In the genomic region with DNA sequence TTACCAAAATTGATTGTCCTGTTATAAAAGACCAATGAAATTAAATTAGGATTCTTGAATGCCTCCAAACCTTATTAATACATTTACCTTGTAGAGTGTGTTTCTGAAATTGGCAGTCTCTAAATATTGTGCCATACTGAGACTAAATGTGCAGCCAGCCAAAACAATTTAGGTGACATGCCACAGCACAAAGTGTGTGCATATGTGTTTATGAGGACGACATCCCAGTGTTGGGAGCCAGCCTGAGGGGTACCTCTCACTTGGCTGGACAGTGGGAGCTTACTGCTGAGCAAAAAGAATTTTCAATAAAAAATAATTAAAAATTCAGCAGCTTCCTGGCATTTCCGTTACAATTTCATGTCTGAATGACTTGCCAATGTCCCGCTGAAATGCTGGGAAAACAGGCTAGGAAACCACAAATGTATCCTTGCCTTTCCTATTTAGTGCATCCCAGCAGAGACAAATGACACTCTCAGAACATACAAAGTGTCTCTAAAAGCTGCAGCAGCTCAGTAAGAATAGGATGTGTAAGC, we compare ENCODE assay signal across 26 mouse cellular contexts. TPM values are rescaled to one million over a fixed set of nuclear protein-coding genes. Genes with fewer than 3 reads are reported as not detected.
DNase-seq lines count a peak whose midpoint lies in the region; ATAC-seq and TF ChIP-seq lines count a peak whose summit lies in the region.
"Had no signal": no experiment of that assay in that cellular context is flagged by ENCODE, and none has a peak within 500 bp of the region (broad histone marks: within the 10 kb centered on the region; RNA-seq: fewer than 3 reads in every experiment).

No protein-coding gene starts in this region.

- 72% methylated on average over 3 of the region's 3 CpGs for WGBS in midbrain, postnatal 0 days
- WGBS in midbrain, embryonic 13.5 days: 83% methylated on average over 3 of the region's 3 CpGs
- WGBS in intestine, embryonic 16.5 days: 88% methylated on average over 3 of the region's 3 CpGs

- H3K4me1 ChIP-seq in midbrain, postnatal 0 days (ENCODE audit: insufficient read depth, low read length): no peaks in the 10 kb centered on the region
- 0 out of 2 replicates have a peak, but pooled peaks cover 4% of the 10 kb centered on the region for H3K4me1 ChIP-seq in midbrain, embryonic 13.5 days (replicated peaks)
- H3K4me1 ChIP-seq in intestine, embryonic 16.5 days (ENCODE audit: control insufficient read depth, insufficient read depth, low read length): no peaks in the 10 kb centered on the region
- H3K4me1 ChIP-seq: embryonic facial prominence, embryonic 15.5 days; midbrain, embryonic 15.5 days had no signal

- H3K4me2 ChIP-seq in midbrain, postnatal 0 days (ENCODE audit: low read depth, low read length, poor library complexity, severe bottlenecking): no peak overlapping the region
- H3K4me2 ChIP-seq in midbrain, embryonic 13.5 days (replicated peaks): no peak overlapping the region
- no peak overlapping the region for H3K4me2 ChIP-seq in intestine, embryonic 16.5 days (ENCODE audit: low read depth, low read length)
- H3K4me2 ChIP-seq: embryonic facial prominence, embryonic 15.5 days; liver, embryonic 13.5 days; lung, embryonic 14.5 days; midbrain, embryonic 15.5 days had no signal

- no peaks in the 10 kb centered on the region for H3K27me3 ChIP-seq in midbrain, postnatal 0 days (ENCODE audit: insufficient read depth, low read length)
- no peaks in the 10 kb centered on the region for H3K27me3 ChIP-seq in midbrain, embryonic 13.5 days
- no peaks in the 10 kb centered on the region for H3K27me3 ChIP-seq in intestine, embryonic 16.5 days (replicated peaks; ENCODE audit: control insufficient read depth, insufficient read depth, low read length)
- H3K27me3 ChIP-seq: embryonic facial prominence, embryonic 15.5 days; liver, embryonic 13.5 days; midbrain, embryonic 15.5 days had no signal

- no peak overlapping the region for H3K9ac ChIP-seq in midbrain, postnatal 0 days (replicated peaks; ENCODE audit: low read length, poor library complexity, severe bottlenecking)
- no peak overlapping the region for H3K9ac ChIP-seq in midbrain, embryonic 13.5 days (replicated peaks)
- H3K9ac ChIP-seq in intestine, embryonic 16.5 days (ENCODE audit: low read depth, low read length): no peak overlapping the region
- H3K9ac ChIP-seq: embryonic facial prominence, embryonic 15.5 days; forebrain, postnatal 0 days; liver, embryonic 13.5 days; lung, embryonic 14.5 days; midbrain, embryonic 15.5 days had no signal

- no peak overlapping the region for H3K27ac ChIP-seq in midbrain, postnatal 0 days (ENCODE audit: low read depth, low read length)
- no peak overlapping the region for H3K27ac ChIP-seq in midbrain, embryonic 13.5 days
- no peak overlapping the region for H3K27ac ChIP-seq in intestine, embryonic 16.5 days (ENCODE audit: low read length)
- H3K27ac ChIP-seq: embryonic facial prominence, embryonic 15.5 days; liver, embryonic 13.5 days; midbrain, embryonic 15.5 days had no signal

- H3K9me3 ChIP-seq in midbrain, postnatal 0 days (ENCODE audit: low read length): no peaks in the 10 kb centered on the region
- H3K9me3 ChIP-seq in midbrain, embryonic 13.5 days: no peaks in the 10 kb centered on the region
- no peaks in the 10 kb centered on the region for H3K9me3 ChIP-seq in intestine, embryonic 16.5 days (ENCODE audit: control insufficient read depth, low read length)
- H3K9me3 ChIP-seq: embryonic facial prominence, embryonic 15.5 days; liver, embryonic 13.5 days; midbrain, embryonic 15.5 days had no signal

- peak; percentile 43 for DNase-seq in midbrain, postnatal 0 days (ENCODE audit: low spot score)
- DNase-seq in cerebellum, adult 11 months: peak; percentile 7
- DNase-seq in cerebellum, adult 9-10 months: peak; percentile 37
- DNase-seq in fat pad, adult 2 months (ENCODE audit: extremely low read depth, low read depth, low spot score): peak; percentile 37
- DNase-seq in testis, postnatal 14 days (ENCODE audit: low spot score): no peak
- DNase-seq in MN1 (ENCODE audit: low spot score): no peak
- DNase-seq: adrenal gland, postnatal 36 days; forebrain, postnatal 0 days; gastrocnemius, postnatal 25 days; heart, postnatal 4 days; kidney, adult 11 months; kidney, postnatal 4 days; liver, embryonic 13.5 days; lung, embryonic 14.5 days; lung, postnatal 4 days; thymus, postnatal 25 days had no signal

- peaks cover 1% of the 10 kb centered on the region; the same call in 1 of the 2 replicates for H3K36me3 ChIP-seq in midbrain, postnatal 0 days (ENCODE audit: insufficient read depth, low read length)
- H3K36me3 ChIP-seq in midbrain, embryonic 13.5 days: 0 out of 2 replicates have a peak, but pooled peaks cover 3% of the 10 kb centered on the region
- no peaks in the 10 kb centered on the region for H3K36me3 ChIP-seq in intestine, embryonic 16.5 days (ENCODE audit: control insufficient read depth, insufficient read depth, low read length)
- H3K36me3 ChIP-seq: embryonic facial prominence, embryonic 15.5 days; liver, embryonic 13.5 days; midbrain, embryonic 15.5 days had no signal

- no peak for ATAC-seq in midbrain, postnatal 0 days (ENCODE audit: low FRiP score)
- no peak for ATAC-seq in midbrain, embryonic 13.5 days
- ATAC-seq in intestine, embryonic 16.5 days: no peak
- ATAC-seq: forebrain, postnatal 0 days; midbrain, embryonic 15.5 days had no signal

- H3K4me3 ChIP-seq in midbrain, postnatal 0 days (ENCODE audit: low read depth, low read length): no peak overlapping the region
- no peak overlapping the region for H3K4me3 ChIP-seq in midbrain, embryonic 13.5 days (replicated peaks)
- no peak overlapping the region for H3K4me3 ChIP-seq in intestine, embryonic 16.5 days (ENCODE audit: low read length)
- H3K4me3 ChIP-seq: embryonic facial prominence, embryonic 15.5 days; liver, embryonic 13.5 days; midbrain, embryonic 15.5 days; myocyte had no signal

- TF ChIP-seq CTCF in midbrain, postnatal 0 days (IDR thresholded peaks at IDR 0.05): no peak

RNA-seq across cellular contexts. Expression of a gene that starts 46.5 kb away (rescaled TPM):
- total RNA-seq in midbrain, postnatal 0 days (2014; rRNA removed): not detected in 2 replicates
- polyA plus RNA-seq in midbrain, postnatal 0 days (2015; fragmentation: Nextera tagmentation; extraction: Ambion mirVana): 0.05 and 0.17 TPM in 2 replicates
- polyA plus RNA-seq in midbrain, embryonic 13.5 days (2015; fragmentation: Nextera tagmentation; extraction: Ambion mirVana): 0.09 and 0.12 TPM in 2 replicates
- 0.05 and 0.06 TPM in 2 replicates for polyA plus RNA-seq in intestine, embryonic 16.5 days (2015; fragmentation: Nextera tagmentation; extraction: Ambion mirVana)
- total RNA-seq: adrenal gland, postnatal 36 days; common myeloid progenitor, adult 5-6 weeks; gastrocnemius, postnatal 25 days; MEL had no signal
- polyA plus RNA-seq: C2C12; forebrain, embryonic 11.5 days; heart, embryonic 16.5 days; liver, embryonic 13.5 days; lung, embryonic 14.5 days had no signal

Comparison
In these comparisons a context has a peak if more than half of its experiments do, and no peak if none do; other contexts are left out.
1. DNase-seq: peak in midbrain, postnatal 0 days (single experiment), cerebellum, adult 11 months (single experiment), cerebellum, adult 9-10 months (single experiment) and fat pad, adult 2 months (single experiment); none in testis, postnatal 14 days (single experiment) and MN1 (single experiment).